Mouse (Mus musculus) limb, embryonic 12.5 days (tissue): ENCODE measurements around the gene Gm3233. TPM values are rescaled to one million over a fixed set of nuclear protein-coding genes. Genes with fewer than 3 reads are reported as not detected.
"Not testable (repeated sequence)": the region's sequence is repeated elsewhere in the genome, so short reads cannot be mapped to it uniquely, and the experiment has no call there.

Experiments
- ATAC-seq: fragments of 200-750 bp; cut with Nextera tagmentation; 2 replicates; pipeline ENCODE4 v1.8.0; 2017; ENCODE audit warnings: low read depth, moderate TSS enrichment; ENCODE audit not compliant: insufficient number of reproducible peaks, insufficient read depth, low FRiP score, low TSS enrichment
- H3K27ac ChIP-seq: fragments of 300-500 bp; sonication (generic); 2 replicates; pipeline ENCODE4 v1.5.1; 2016; ENCODE audit warnings: mild to moderate bottlenecking, moderate library complexity
- H3K27me3 ChIP-seq: fragments of 300-500 bp; sonication (generic); 2 replicates; pipeline ENCODE4 v1.6.1; 2016; ENCODE audit warnings: mild to moderate bottlenecking, moderate library complexity
- H3K36me3 ChIP-seq: fragments of 300-500 bp; sonication (generic); 2 replicates; pipeline ENCODE4 v1.6.1; 2016; ENCODE audit warnings: mild to moderate bottlenecking, moderate library complexity
- H3K4me1 ChIP-seq: fragments of 300-500 bp; sonication (generic); replicated peaks from 2 replicates; pipeline ENCODE4 v1.6.1; 2016
- H3K4me2 ChIP-seq: fragments of 300-500 bp; sonication (generic); 2 replicates; pipeline ENCODE4 v1.6.1; 2016; ENCODE audit warnings: mild to moderate bottlenecking, moderate library complexity
- H3K4me3 ChIP-seq: fragments of 300-500 bp; sonication (generic); replicated peaks from 2 replicates; pipeline ENCODE4 v1.5.1; 2016; ENCODE audit warnings: mild to moderate bottlenecking
- H3K9ac ChIP-seq: fragments of 300-500 bp; sonication (generic); replicated peaks from 2 replicates; pipeline ENCODE4 v1.6.1; 2016; ENCODE audit warnings: mild to moderate bottlenecking, moderate library complexity
- H3K9me3 ChIP-seq: fragments of 300-500 bp; sonication (generic); 2 replicates; pipeline ENCODE4 v1.6.1; 2016; ENCODE audit warnings: mild to moderate bottlenecking, moderate library complexity
- WGBS: fragments of 180-500 bp; shearing (Covaris S2); methylation state at CpG from one replicate; pipeline ENCODE4 v1.1.7; 2016; 5-methylcytosine and 5-hydroxymethylcytosine counted together
- polyA plus RNA-seq: library from polyadenylated mRNA; unstranded; fragments of >200 nt; fragmentation: Nextera tagmentation; extraction: Ambion mirVana; gene quantifications from 2 replicates; pipeline ENCODE4 v1.2.1, GENCODE M21; 2016

Gm3233 gene
- not detected in 2 replicates for polyA plus RNA-seq

GRCm38 (mm10) chr10:77759582-77759981, at the start of gene Gm3233:
Gene Gm3233, minus strand, starts transcription at chr10:77759682.
- WGBS, result 40% methylated on average over 1 of the region's 1 CpGs
- H3K4me1 ChIP-seq, H3K27ac ChIP-seq, H3K9me3 ChIP-seq, H3K27me3 ChIP-seq, H3K4me2 ChIP-seq, ATAC-seq, H3K4me3 ChIP-seq, H3K9ac ChIP-seq, H3K36me3 ChIP-seq: not testable (repeated sequence)

- peaks cover 2% of the 10 kb centered on the region; the same call in 1 of the 2 replicates for H3K9me3 ChIP-seq
- H3K36me3 ChIP-seq, result no peaks in the 10 kb centered on the region
- no peak overlapping the region for H3K27ac ChIP-seq
- ATAC-seq, result no peak
- H3K4me3 ChIP-seq, result no peak overlapping the region
- H3K27me3 ChIP-seq, result no peaks in the 10 kb centered on the region
- H3K4me2 ChIP-seq, result no peak overlapping the region
- H3K4me1 ChIP-seq, result no peaks in the 10 kb centered on the region
- WGBS, result 75% methylated on average over 3 of the region's 3 CpGs
- H3K9ac ChIP-seq, result no peak overlapping the region
Measured at GRCm38 (mm10) chr10:77804095-77804494, 44.6 kb upstream of the Gm3233 start.

GRCm38 (mm10) chr10:77798921-77799508, 39.5 kb upstream of the Gm3233 start, which contains the start of gene Gm19668:
Gene Gm19668, minus strand, starts transcription at chr10:77799133.
- Histone ChIP-seq H3K4me3 (no peak within 1 kb of the TSS), H3K27me3 (no peaks in the 10 kb centered on the region), H3K36me3 (no peaks in the 10 kb centered on the region), H3K4me1 (peaks cover 14% of the 10 kb centered on the region), H3K4me2 (no peak within 1 kb of the TSS), H3K27ac (no peak within 1 kb of the TSS), H3K9me3 (no peaks in the 10 kb centered on the region), H3K9ac (no peak within 1 kb of the TSS)
- 48% methylated on average over 8 of the region's 8 CpGs for WGBS
- no peak for ATAC-seq

GRCm38 (mm10) chr10:77798164-77798920, 38.9 kb upstream of the Gm3233 start:
- not testable (repeated sequence) for H3K36me3 ChIP-seq, H3K9ac ChIP-seq, H3K27ac ChIP-seq, H3K9me3 ChIP-seq, H3K4me2 ChIP-seq, ATAC-seq, H3K27me3 ChIP-seq, H3K4me3 ChIP-seq
- H3K4me1 ChIP-seq, result peaks cover 17% of the 10 kb centered on the region
- WGBS, result 35% methylated on average over 3 of the region's 3 CpGs

- Histone ChIP-seq H3K27ac (no peak overlapping the region), H3K27me3 (no peaks in the 10 kb centered on the region), H3K4me1 (peaks cover 17% of the 10 kb centered on the region), H3K9ac (no peak overlapping the region), H3K4me3 (no peak overlapping the region), H3K9me3 (no peaks in the 10 kb centered on the region), H3K36me3 (no peaks in the 10 kb centered on the region), H3K4me2 (no peak overlapping the region)
- WGBS, result 17% methylated on average over 3 of the region's 3 CpGs
- no peak for ATAC-seq
Measured at GRCm38 (mm10) chr10:77797677-77798076, 38.2 kb upstream of the Gm3233 start.

- Histone ChIP-seq H3K4me1 (peaks cover 17% of the 10 kb centered on the region), H3K27me3 (no peaks in the 10 kb centered on the region), H3K9ac (no peak within 1 kb of the TSS), H3K27ac (no peak within 1 kb of the TSS), H3K36me3 (no peaks in the 10 kb centered on the region), H3K4me2 (no peak within 1 kb of the TSS), H3K9me3 (no peaks in the 10 kb centered on the region), H3K4me3 (no peak within 1 kb of the TSS)
- WGBS, result 65% methylated on average over 2 of the region's 2 CpGs
- ATAC-seq, result no peak
Measured at GRCm38 (mm10) chr10:77794976-77795375, 35.5 kb upstream of the Gm3233 start, which contains the start of gene Gm9639. Gene Gm9639, minus strand, starts transcription at chr10:77795076.

- H3K4me1 ChIP-seq, result no peaks in the 10 kb centered on the region
- no peak overlapping the region for H3K9ac ChIP-seq
- WGBS, result 72% methylated on average over 2 of the region's 2 CpGs
- no peak overlapping the region for H3K4me3 ChIP-seq
- H3K4me2 ChIP-seq, result no peak overlapping the region
- H3K9me3 ChIP-seq, result no peaks in the 10 kb centered on the region
- H3K27ac ChIP-seq, result no peak overlapping the region
- no peaks in the 10 kb centered on the region for H3K36me3 ChIP-seq
- ATAC-seq, result no peak
- no peaks in the 10 kb centered on the region for H3K27me3 ChIP-seq
Measured at GRCm38 (mm10) chr10:77788621-77789020, 29.1 kb upstream of the Gm3233 start.

GRCm38 (mm10) chr10:77787876-77788275, 28.4 kb upstream of the Gm3233 start, which contains the start of gene Gm7137:
Gene Gm7137, minus strand, starts transcription at chr10:77788200.
- ATAC-seq, H3K27ac ChIP-seq: not testable (repeated sequence)
- 42% methylated on average over 1 of the region's 1 CpGs for whole genome bisulfite sequencing

GRCm38 (mm10) chr10:77783396-77783795, 23.9 kb upstream of the Gm3233 start:
- H3K4me1 ChIP-seq, H3K36me3 ChIP-seq, H3K27ac ChIP-seq, H3K9ac ChIP-seq, H3K4me2 ChIP-seq, H3K27me3 ChIP-seq, H3K4me3 ChIP-seq, H3K9me3 ChIP-seq, ATAC-seq: not testable (repeated sequence)
- WGBS, result 84% methylated on average over 3 of the region's 3 CpGs

More at GRCm38 (mm10) chr10:77787876-77788275, 28.4 kb upstream of the Gm3233 start, which contains the start of gene Gm7137:
- H3K4me1 ChIP-seq, H3K36me3 ChIP-seq, H3K9me3 ChIP-seq, H3K4me2 ChIP-seq, H3K4me3 ChIP-seq, H3K9ac ChIP-seq, H3K27me3 ChIP-seq: not testable (repeated sequence)

- 40% methylated on average over 1 of the region's 1 CpGs for WGBS
- H3K4me2 ChIP-seq, H3K27ac ChIP-seq, H3K36me3 ChIP-seq, ATAC-seq, H3K9me3 ChIP-seq, H3K27me3 ChIP-seq, H3K4me1 ChIP-seq, H3K4me3 ChIP-seq, H3K9ac ChIP-seq: not testable (repeated sequence)
Measured at GRCm38 (mm10) chr10:77782442-77782841, 23.0 kb upstream of the Gm3233 start, which contains the start of gene Gm3250. Gene Gm3250, minus strand, starts transcription at chr10:77782542.

GRCm38 (mm10) chr10:77776844-77777243, 17.4 kb upstream of the Gm3233 start, which contains the start of gene Gm7138:
Gene Gm7138, minus strand, starts transcription at chr10:77776944.
- H3K36me3 ChIP-seq, H3K27me3 ChIP-seq, H3K4me3 ChIP-seq, H3K4me1 ChIP-seq, H3K27ac ChIP-seq, ATAC-seq, H3K9ac ChIP-seq, H3K4me2 ChIP-seq, H3K9me3 ChIP-seq: not testable (repeated sequence)
- WGBS, result 64% methylated on average over 1 of the region's 1 CpGs
